Mouse (Mus musculus) brain, embryonic 14.5 days (tissue): ENCODE data around the gene Slc3a1.

Experiments used
- CTCF ChIP-seq: fragments of 200-500 bp; IDR thresholded peaks from 2 replicates; pipeline ENCODE4 v1.5.1; 2012; ENCODE audit warnings: inconsistent platforms, mild to moderate bottlenecking, moderate library complexity, borderline replicate concordance; ENCODE audit not compliant: insufficient read depth, insufficient read length; ENCODE audit errors: extremely low read depth
- POLR2A ChIP-seq: fragments of 200-500 bp; IDR thresholded peaks from 2 replicates; pipeline ENCODE4 v1.6.1; 2012; ENCODE audit warnings: mild to moderate bottlenecking, inconsistent platforms, borderline replicate concordance; ENCODE audit not compliant: poor library complexity, insufficient read depth, insufficient read length, severe bottlenecking; ENCODE audit errors: extremely low read depth

DNA sequence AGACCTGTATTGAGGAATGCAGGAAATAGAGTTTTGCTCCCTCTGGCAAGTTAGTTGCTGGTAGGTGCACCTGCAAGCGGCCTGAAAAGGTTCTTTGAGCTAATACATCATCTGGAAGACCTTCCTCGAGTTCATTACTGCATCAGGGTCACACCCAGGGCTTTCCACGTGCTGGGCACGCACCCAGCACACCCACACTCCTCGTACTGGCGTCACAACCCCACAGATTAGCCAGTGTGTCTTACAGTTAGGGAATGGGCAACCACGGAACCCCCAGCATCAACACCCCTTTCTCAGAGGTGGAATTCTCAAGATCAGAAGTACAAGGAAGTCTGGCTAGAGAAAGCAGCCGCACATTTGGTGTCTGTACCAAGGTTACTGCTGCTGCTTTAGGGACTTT is 3.9 kb upstream of the Slc3a1 start:
- TF ChIP-seq POLR2A = no peak
- no peak for TF ChIP-seq CTCF
